Mouse (Mus musculus): ENCODE measurements at regions not wholly inside any gene's neighbourhood (a gene's known extent, or its start where the extent isn't known, plus 50 kb on each side); places are given as distances from the start of the nearest gene placed in this dataset.

DNA sequence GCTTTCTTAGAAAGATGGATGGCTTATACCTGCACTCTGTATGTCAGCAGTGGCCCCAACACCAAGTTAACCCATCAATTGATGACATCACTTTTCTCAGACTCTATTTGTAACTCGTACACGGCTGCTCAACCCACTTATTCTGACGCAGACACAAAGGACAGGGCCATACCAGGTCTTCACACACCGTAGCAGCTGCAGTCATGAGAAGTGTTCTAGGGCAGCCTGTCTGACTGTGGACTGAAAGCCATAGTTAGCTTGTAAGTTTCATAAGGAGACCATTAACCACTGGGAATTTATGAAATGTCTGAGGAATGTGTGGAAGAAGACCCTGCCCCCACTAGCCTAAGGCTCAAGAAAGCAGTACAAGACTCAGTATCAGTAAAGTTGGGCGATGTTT, 56.3 kb upstream of the Oxtr start:
- Histone ChIP-seq H3K27ac (no peak overlapping the region), H3K27me3 (replicated peaks) (no peaks in the 10 kb centered on the region), H3K36me3 (no peaks in the 10 kb centered on the region), H3K4me1 (no peaks in the 10 kb centered on the region), H3K9me3 (no peaks in the 10 kb centered on the region), H3K9ac (no peak overlapping the region), H3K4me2 (no peak overlapping the region), H3K4me3 (replicated peaks) (no peak overlapping the region)
- 61% methylated on average over 5 of the region's 5 CpGs for WGBS
- ATAC-seq (ENCODE audit: insufficient read depth, low FRiP score, low read depth), result no peak

DNA sequence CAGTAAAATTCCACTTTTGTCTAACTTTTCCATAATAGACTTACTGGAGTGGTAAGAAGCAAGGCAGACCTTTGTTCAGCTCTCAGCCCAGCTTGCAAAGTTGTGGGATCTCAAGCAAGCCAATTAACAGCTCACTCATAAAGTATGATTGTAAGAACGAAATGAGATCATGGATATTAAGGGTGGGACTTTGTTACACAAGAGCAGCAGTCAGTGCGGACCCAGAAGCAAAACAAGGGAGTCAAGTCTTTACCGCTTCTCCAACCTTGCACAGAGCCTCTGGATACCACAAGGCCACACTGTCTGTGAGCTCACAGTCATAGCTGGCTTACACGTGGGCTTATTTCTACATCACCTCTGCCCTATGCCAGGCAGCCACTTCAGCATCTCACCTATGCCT, 54.6 kb upstream of the Oxtr start:
- ATAC-seq (ENCODE audit: insufficient read depth, low FRiP score, low read depth), result no peak
- H3K27ac ChIP-seq, result no peak overlapping the region

DNA sequence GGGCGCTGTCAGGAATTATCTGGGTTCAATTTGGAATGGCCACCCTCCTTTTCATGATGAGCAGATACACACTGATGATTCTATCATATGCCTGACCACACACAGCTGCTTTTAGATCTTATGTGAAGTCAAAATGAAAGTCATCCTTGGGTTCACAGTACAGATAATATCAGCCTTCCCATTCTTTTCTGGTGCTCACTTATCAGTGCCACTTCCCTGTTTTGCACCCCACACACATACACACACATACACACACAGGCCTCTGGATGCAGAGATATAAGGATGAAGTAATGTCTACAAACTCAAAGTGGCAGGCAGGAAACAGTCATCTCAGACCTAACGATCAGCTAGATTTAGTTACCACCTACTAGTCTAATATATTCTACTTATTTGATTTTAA, 52.9 kb upstream of the Oxtr start:
- H3K9me3 ChIP-seq, result no peaks in the 10 kb centered on the region
- ATAC-seq (ENCODE audit: insufficient read depth, low FRiP score, low read depth), result no peak
- no peak overlapping the region for H3K9ac ChIP-seq
- H3K36me3 ChIP-seq, result no peaks in the 10 kb centered on the region
- H3K4me3 ChIP-seq (replicated peaks), result no peak overlapping the region
- H3K27ac ChIP-seq, result no peak overlapping the region
- no peaks in the 10 kb centered on the region for H3K27me3 ChIP-seq (replicated peaks)
- H3K4me1 ChIP-seq, result no peaks in the 10 kb centered on the region
- 78% methylated on average over 2 of the region's 2 CpGs for WGBS
- H3K4me2 ChIP-seq, result no peak overlapping the region

More for the DNA sequence above, 54.6 kb upstream of the Oxtr start:
- Histone ChIP-seq H3K4me3 (replicated peaks) (no peak overlapping the region), H3K27me3 (replicated peaks) (no peaks in the 10 kb centered on the region), H3K36me3 (no peaks in the 10 kb centered on the region), H3K9me3 (no peaks in the 10 kb centered on the region), H3K9ac (no peak overlapping the region), H3K4me2 (no peak overlapping the region), H3K4me1 (no peaks in the 10 kb centered on the region)
- 60% methylated on average over 4 of the region's 4 CpGs for WGBS

Measured in stomach, embryonic 15.5 days (tissue).